Mouse (Mus musculus) heart, postnatal 0 days (tissue): Measurements from ENCODE around the gene Olfr1532-ps1.

Experiments
- CTCF ChIP-seq: IDR thresholded peaks from 2 replicates; pipeline ENCODE4 v1.5.1; 2016; ENCODE audit warnings: antibody characterized with exemption, control low read depth, low read depth
- EP300 ChIP-seq: IDR thresholded peaks from 2 replicates; pipeline ENCODE4 v1.6.1; 2016; ENCODE audit warnings: antibody characterized with exemption, low read depth

DNA sequence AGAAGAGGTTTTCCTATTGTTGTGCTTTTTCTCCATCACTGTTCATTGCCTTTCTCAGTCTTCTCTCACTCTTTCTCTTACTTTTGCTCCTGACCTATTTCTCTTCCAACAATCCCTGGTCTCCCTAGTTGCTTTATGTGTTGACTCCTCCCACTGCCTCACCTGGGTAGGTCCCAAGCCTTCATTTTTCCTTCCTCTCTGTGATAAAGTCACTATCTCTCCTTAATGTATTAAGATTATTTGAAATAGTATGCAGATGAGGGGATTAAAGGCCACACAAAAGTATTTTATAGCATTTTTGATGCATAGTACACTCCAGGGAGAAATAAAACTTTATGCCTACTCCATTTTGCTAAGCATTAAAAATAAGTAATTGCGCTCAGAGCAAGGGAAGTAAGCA is 56.0 kb downstream of the Olfr1532-ps1 start, which contains the start of gene Olfr6:
- no peak for TF ChIP-seq CTCF
- no peak for TF ChIP-seq EP300
